Mouse (Mus musculus) kidney, adult 11 months (tissue): ENCODE results near the gene Eef1akmt3.

Experiments used
- DNase-seq: peaks from one replicate; pipeline ENCODE4 v3.0.0; 2022

Gene Eef1akmt3

DNA sequence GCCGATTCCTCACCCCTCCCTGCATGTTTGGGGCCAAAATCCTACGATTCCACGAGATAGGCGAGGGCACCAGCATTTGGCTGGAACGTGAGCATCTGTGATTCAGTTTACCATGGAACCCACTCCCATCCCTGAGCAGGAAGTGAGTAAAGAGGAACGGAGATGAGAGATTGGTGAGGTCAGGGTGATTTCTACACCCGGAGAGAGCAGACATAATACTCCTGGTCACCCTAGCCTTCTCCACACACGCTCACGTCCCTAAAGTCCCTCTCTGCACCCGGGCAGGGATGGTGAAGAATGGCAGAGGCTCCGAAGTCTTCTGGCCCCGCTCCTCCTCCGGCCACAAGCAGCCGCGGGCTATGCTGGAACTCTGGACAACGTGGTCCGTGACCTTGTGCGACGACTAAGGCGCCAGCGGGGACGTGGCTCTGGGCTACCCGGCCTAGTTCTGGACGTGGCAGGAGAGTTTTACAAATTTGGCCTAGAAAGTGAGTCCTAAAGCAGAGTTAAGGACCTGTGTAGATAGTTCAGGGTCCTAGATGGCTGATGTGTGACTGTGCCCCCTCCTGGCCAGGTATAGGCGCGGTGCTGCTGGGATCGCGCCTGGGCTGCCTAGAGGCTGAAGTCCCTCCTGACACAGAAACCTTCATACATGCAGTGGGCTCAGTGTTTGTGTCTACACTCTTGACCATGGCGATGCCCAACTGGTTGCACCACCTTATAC is 8.2 kb upstream of the Eef1akmt3 start:
- no peak for DNase-seq

- no peak for DNase-seq
These were observed 7.5 kb upstream of the Eef1akmt3 start for GRCm38 (mm10) chr10:127048608-127049394.

GRCm38 (mm10) chr10:127047954-127048353 is 6.6 kb upstream of the Eef1akmt3 start, which contains the start of gene Cyp27b1:
Gene Cyp27b1, plus strand, starts transcription at chr10:127048250.
- DNase-seq, result no peak

DNA sequence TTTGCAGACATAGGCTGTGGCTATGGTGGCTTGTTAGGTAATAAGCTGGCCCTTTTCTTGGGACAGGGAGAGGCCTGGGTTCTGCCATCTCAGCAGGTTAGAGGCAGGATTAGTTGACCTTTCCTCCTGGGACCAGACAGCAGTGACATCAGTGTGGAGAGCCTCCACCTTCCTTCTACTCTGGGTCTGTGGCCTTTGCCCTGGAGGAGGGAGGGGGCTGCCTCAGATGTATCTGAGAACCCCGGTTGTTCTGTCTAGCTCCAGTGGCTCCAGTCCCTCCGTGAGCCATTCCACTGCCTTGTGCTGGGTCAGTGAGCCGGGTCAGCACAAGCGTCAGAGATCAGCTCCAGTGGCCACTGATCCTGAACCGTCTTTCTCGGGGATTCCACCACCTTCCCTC is 1.9 kb upstream of the Eef1akmt3 start:
- DNase-seq, result peak; percentile 94

GRCm38 (mm10) chr10:127042468-127043115 is 1.3 kb upstream of the Eef1akmt3 start:
- DNase-seq, result no peak

GRCm38 (mm10) chr10:127041774-127042338 is 543 bp upstream of the Eef1akmt3 start:
- DNase-seq, result peak; percentile 85

GRCm38 (mm10) chr10:127040569-127041214 is 621 bp downstream of the Eef1akmt3 start:
- no peak for DNase-seq

DNA sequence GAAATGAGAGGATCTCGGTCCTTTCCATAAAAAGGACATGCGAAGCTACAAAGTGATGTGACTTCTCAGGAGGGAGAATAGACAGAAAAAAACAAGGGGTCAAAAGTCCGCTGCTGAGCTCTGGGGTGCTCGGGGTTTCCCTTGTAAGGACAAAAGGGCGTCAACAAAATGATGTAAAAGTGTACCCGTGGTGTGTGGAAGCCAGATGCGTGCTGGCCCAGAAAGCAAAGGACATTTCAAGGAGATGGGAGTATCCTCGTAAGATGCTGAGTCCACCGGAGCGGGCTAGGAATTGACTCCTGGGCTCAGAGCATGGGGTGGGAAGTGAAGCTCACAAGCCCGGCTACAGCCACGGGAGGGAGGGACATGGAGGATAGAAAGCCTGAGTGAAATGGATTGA is 3.7 kb downstream of the Eef1akmt3 start:
- peak; percentile 75 for DNase-seq

DNA sequence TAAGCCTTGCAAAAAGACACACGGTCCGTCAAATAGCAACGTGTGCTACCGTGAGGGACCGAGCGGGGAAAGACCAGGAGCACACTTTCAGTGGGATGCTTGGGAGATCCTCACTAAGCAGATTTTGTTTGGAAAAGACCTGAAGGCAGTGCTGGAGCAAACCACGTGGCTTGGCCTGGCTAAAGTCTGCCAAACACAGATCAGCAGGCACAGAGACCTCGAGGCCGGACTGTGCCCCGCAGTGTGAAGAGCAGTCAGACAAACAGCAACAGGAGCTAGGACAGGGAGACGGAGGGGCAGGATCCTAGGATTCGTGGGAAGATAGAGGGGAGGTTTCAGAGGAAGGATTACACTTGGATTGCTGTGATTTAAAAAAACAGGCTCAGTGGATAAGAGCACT is 5.0 kb downstream of the Eef1akmt3 start:
- DNase-seq, result peak; percentile 84

GRCm38 (mm10) chr10:127033301-127033741 is 8.0 kb downstream of the Eef1akmt3 start:
- peak; percentile 88 for DNase-seq

GRCm38 (mm10) chr10:127030336-127031296 is 10.7 kb downstream of the Eef1akmt3 start, which contains the start of gene Tsfm:
Gene Tsfm, minus strand, starts transcription at chr10:127030840.
- peak; percentile 79 for DNase-seq

- DNase-seq, result no peak
These were observed 22.9 kb downstream of the Eef1akmt3 start for GRCm38 (mm10) chr10:127018422-127018821.

GRCm38 (mm10) chr10:127017071-127017470 is 24.2 kb downstream of the Eef1akmt3 start:
- no peak for DNase-seq

GRCm38 (mm10) chr10:127016488-127016887 is 24.8 kb downstream of the Eef1akmt3 start:
- DNase-seq, result peak; percentile 40

GRCm38 (mm10) chr10:127003806-127004205 is 37.5 kb downstream of the Eef1akmt3 start:
- DNase-seq, result no peak

GRCm38 (mm10) chr10:127003334-127003733 is 38.0 kb downstream of the Eef1akmt3 start:
- DNase-seq, result no peak

- DNase-seq, result no peak
These were observed 38.5 kb downstream of the Eef1akmt3 start for GRCm38 (mm10) chr10:127002765-127003164.

GRCm38 (mm10) chr10:127002056-127002455 is 39.3 kb downstream of the Eef1akmt3 start:
- DNase-seq, result no peak

DNA sequence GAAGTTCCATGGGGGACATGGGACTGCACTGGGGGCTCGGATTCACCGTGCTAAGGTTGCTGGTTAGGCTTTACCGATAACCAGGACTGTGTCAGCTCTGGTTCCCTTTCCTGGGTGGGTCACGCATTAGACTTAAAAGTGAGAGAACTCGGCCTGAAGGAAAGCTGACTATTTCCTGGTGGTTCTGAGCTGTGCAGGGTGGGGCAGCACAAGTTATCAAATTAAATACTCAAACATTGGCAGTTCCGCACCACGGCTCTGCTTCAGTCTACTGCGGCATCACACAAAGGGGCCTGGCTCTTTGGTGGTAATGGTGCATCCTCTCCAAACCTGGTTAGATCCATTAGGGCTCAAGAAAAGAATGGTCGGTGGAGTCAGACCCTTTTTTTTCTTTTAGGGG is 40.0 kb downstream of the Eef1akmt3 start:
- DNase-seq, result no peak

DNA sequence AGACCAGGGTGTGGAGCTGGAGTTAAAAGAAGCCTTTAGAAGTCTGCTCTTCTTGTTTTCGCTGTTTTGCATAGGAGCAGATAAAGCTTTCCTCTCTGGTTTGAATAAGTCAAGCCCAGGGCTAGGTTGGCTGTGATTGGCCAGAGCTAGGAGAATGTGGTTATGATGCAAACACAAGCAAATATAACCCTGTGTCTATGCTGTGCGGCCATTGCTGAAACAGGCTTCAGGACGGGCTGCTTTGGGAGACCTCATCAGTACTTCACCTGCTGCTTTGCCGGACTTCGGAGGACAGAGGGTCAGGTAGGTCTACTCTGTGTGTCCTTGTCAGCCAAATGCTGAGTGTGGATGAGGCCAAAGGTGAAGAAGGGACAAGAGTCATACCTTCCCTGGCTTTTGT is 40.8 kb downstream of the Eef1akmt3 start, which contains the start of gene Avil:
TSS of gene Avil (plus strand) at position 181 of the 400 bp plus-strand sequence.
- DNase-seq, result no peak
